Mouse (Mus musculus): ENCODE measurements around the gene Cep290.
"Not testable (repeated sequence)": the region's sequence is repeated elsewhere in the genome, so short reads cannot be mapped to it uniquely, and the experiment has no call there.

Cep290 gene

GRCm38 (mm10) chr10:100487097-100487978, at the start of gene Cep290, which contains the start of gene Tmtc3:
Gene Cep290, plus strand, starts transcription at chr10:100487558.
Gene Tmtc3, minus strand, starts transcription at chr10:100487350.
- DNase-seq (ENCODE audit: low spot score) = peak; percentile 99

GRCm38 (mm10) chr10:100449394-100449793, 38.0 kb upstream of the Cep290 start:
- no peak for DNase-seq (ENCODE audit: low spot score)

- no peak for DNase-seq (ENCODE audit: low spot score)
Observed at GRCm38 (mm10) chr10:100460515-100460914, 26.8 kb upstream of the Cep290 start.

GRCm38 (mm10) chr10:100475040-100475439, 12.3 kb upstream of the Cep290 start:
- peak; percentile 29 for DNase-seq (ENCODE audit: low spot score)

DNA sequence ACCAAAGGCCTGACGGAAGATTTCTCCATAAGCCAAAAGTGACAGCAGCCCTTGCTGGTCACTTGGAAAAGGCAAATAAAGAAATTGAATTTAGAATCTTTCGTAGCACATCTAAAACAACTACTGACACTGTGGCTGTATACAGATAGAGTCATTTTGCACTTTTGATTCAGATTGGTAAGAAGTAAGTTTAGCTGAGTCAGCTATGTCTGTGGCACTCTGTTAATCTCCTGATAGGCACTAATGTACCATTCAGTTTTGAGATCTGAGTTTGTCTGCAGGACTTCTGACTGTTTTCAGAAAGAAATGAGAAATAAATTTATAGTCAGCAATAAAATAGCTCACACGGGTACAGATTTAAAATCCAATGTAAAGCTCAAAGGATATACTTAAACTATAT, 7.8 kb upstream of the Cep290 start:
- DNase-seq (ENCODE audit: low spot score) = no peak

DNA sequence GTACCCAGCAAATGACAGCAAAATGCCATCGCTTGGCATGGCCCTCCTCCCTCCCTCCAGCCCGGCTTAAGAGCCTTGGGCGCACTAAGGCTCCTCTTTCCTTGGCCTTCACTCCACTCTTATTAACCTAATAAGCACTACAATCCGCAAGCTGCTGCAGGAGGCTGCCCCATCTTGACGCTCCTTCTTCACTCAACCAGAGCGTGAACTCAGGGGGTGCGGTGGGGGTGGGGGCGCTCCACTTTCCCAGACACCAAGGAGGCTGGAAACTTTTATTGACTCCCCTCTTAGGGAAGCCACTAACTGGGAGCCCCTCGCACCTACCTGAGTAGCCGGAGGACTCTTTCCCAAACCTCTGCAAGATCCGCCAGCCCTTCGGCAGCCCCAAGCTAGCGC, 659 bp upstream of the Cep290 start:
- peak; percentile 51 for DNase-seq (ENCODE audit: low spot score)

GRCm38 (mm10) chr10:100491916-100492315, 4.6 kb downstream of the Cep290 start:
- DNase-seq (ENCODE audit: low spot score) = no peak

DNA sequence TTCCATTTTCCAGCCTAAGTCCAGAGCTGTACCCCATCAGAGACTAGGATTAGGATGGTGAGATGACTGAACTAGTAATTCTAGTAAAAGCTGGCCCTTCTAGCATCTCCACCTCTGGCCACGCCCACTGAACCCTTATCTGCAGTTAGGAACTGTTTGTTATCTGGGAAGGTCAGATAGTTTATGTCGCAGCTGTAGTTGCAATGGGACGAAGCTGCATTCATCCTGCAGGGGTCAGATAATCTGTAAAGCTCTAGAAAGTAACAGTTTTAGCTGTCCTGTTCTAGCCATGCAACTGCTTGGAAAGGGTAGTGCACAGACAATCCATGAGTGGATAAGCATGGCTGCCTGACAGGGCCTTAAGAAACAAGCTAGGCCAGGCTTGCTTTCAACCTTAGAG, 11.0 kb downstream of the Cep290 start:
- DNase-seq (ENCODE audit: low spot score) = no peak

GRCm38 (mm10) chr10:100508170-100508569, 20.8 kb downstream of the Cep290 start:
- DNase-seq (ENCODE audit: low spot score) = no peak

GRCm38 (mm10) chr10:100521617-100522016, 34.3 kb downstream of the Cep290 start:
- no peak for DNase-seq (ENCODE audit: low spot score)

- DNase-seq (ENCODE audit: low spot score) = no peak
Observed at GRCm38 (mm10) chr10:100522330-100522729, 35.0 kb downstream of the Cep290 start.

- DNase-seq (ENCODE audit: low spot score) = no peak
Observed at GRCm38 (mm10) chr10:100524499-100525390, 37.4 kb downstream of the Cep290 start.

GRCm38 (mm10) chr10:100556566-100557175, 69.3 kb downstream of the Cep290 start:
- DNase-seq (ENCODE audit: low spot score) = no peak

- not testable (repeated sequence) for DNase-seq (ENCODE audit: low spot score)
Observed at GRCm38 (mm10) chr10:100560194-100560883, 73.0 kb downstream of the Cep290 start.

DNA sequence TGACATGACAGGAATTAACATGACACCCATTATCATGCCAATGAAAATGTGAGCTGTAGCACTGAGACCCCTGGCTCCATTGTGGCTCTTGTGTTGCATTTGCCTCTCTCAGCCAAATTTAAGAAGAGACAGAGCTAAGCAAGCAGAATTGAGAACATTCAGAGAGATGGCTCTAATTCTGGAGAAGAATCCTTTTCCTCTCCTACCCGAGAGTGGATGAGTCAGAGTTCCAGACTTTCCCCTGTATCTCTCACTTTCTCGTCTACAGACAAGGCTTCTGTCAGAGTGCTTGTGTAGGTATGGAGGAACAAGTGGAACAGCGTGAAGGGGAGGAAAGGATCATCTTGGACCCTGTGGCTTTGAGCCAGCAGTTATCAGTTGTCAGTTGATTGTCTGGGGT, 76.8 kb downstream of the Cep290 start:
- no peak for DNase-seq (ENCODE audit: low spot score)

- DNase-seq (ENCODE audit: low spot score) = no peak
Observed at GRCm38 (mm10) chr10:100571707-100572106, 84.3 kb downstream of the Cep290 start.

DNA sequence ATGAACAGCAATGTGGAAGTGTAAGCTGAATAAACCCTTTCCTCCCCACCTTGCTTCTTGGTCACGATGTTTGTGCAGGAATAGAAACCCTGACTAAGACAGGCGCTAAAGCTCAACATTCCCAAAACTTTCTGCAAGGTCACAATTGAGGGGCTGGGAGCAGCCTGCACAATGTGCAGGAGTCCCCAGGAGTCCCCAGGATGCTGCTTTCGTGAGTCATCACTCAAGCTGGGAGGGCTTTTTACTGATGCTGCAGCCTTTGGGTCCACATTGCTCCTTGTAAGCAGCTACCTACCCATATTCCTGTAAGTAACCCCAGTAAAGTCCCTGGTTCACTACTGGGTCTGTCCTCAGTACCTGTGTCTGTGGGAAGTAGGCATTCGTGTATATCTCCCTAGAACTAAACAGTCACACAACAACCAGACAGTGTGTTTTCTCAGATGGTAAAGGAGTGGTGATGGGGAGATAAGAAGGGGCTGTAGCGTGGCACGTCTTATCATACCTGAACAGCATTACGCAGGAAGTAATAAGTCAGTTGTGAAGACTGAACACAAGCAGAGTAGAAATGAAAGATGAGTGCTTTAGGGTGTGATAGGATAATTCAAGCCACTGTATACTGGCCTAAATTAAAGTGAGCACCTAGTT, 87.3 kb downstream of the Cep290 start:
- DNase-seq (ENCODE audit: low spot score) = no peak

DNA sequence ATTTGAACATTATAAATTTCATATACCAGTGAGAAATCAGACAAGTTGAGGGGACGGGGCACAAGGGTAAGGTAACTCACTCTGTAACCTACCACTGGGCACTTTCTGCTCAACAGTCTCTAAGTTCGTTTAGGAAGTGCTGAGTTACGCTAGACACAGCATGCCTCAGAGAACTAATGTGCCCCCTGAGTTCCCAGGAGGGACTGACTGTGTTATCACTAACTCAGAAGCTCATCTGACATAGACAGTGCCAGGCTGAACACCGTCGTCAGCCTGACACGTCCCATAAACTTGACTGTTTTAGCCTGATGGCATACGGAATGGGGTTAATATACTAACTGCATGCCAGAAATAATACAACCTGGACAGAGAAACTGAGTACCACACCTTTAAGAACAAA, 87.9 kb downstream of the Cep290 start:
- no peak for DNase-seq (ENCODE audit: low spot score)

DNA sequence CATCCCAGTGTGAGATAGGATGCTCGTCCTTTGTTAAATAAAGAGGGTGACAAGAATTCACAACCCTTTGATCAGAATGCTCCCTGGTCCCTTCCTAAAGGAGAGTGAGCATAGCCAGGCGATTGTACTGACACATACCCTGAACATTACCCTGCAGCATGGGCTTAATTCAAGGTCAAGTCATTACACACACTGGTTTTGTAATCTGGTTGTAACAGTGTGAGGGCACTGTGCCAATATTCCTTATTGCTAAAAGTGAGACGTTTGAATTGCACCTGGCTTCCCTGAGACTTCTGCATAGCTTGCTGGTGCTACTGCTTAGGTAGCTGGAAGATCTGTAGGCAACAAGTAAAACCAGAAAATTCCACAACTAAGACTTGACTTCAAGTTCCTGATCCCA, 96.8 kb downstream of the Cep290 start:
- no peak for DNase-seq (ENCODE audit: low spot score)

GRCm38 (mm10) chr10:100588524-100588923, 101.2 kb downstream of the Cep290 start:
- DNase-seq (ENCODE audit: low spot score) = no peak

GRCm38 (mm10) chr10:100588932-100589388, 101.6 kb downstream of the Cep290 start:
- DNase-seq (ENCODE audit: low spot score) = peak; percentile 93

Data from MN1 (cell line).